Mouse (Mus musculus): Measurements from ENCODE around the gene Cntnap1.

- TF ChIP-seq POLR2A (IDR thresholded peaks at IDR 0.05; ENCODE audit: insufficient read depth, low read length) (no peak), CTCF (IDR thresholded peaks at IDR 0.05; ENCODE audit: low read depth, low read length) (no peak)
These were observed 22.8 kb downstream of the Cntnap1 start for GRCm38 (mm10) chr11:101193076-101193475.

All from ES-Bruce4 (cell line).